Mouse (Mus musculus) cerebellum, postnatal 14 days (tissue): ENCODE measurements at regions not wholly inside any gene's neighbourhood (a gene's known extent, or its start where the extent isn't known, plus 50 kb on each side); places are given as distances from the start of the nearest gene placed in this dataset.

ENCODE experiments used
- DNase-seq, 2 experiments: peaks; one replicate each; pipeline ENCODE4 v3.0.0; 2021; ENCODE audit warnings: mixed read lengths in 2 of 2

DNA sequence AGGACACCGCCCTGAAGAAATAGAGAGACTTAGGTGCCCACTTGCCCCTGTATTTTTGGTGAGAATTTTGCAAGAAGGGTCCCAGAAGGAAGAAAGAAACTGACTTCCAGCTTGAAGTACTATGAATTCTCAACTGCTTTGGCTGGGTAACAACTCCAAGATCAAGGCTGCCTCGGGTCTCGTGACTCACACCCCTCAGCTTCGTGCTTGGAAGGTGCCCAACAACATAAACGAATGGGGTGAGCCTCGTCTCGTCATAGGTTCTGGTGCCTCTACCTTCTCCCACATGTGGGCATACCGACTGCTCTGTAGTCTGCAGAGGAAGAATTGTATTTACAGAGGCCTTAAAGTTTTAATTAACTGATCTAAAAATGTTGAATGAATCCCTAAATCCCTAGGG, 81.6 kb upstream of the Bach2 start:
- DNase-seq: no peak

DNA sequence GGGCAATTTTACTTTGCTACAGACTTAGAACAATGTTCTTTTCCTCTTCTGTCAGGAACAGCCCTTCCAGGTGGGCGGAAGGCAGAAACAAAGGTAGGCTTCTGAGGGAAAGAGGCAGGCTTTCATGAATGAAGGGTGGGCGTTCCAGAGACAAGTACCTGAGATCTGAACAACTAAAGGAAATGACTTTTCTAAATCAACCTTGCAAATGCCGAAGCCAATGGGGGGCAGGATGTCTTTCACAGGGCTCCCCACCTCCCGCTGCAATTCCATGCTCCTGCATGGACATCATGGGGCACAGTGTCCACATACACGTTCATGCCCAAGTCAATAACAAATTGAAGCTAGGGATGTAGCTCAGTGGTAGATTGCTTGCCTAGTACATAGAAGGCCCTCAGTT, 80.2 kb upstream of the Bach2 start:
- no peak for DNase-seq

DNA sequence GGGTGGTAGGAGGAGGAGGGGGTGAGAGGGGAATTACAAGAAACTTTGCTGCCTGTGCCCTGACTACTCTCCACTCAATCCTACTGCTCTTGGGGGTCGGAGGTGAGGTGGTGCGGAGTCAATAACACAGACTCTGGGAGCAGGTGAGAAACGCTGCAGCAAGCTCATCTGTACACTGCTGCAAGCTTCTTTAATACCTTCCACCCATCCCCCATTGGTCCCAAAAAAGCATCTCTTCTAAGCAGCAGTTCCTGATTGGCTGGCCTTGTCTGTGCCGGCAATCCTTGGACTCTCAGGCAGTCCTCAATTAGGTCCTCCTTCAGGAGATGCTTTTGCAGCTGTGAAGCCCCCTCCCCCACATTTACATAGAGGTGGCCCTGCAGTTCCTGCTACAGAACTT, 79.7 kb upstream of the Bach2 start:
- DNase-seq: no peak

GRCm38 (mm10) chr4:32160815-32161214, 77.8 kb upstream of the Bach2 start:
- DNase-seq: no peak

DNA sequence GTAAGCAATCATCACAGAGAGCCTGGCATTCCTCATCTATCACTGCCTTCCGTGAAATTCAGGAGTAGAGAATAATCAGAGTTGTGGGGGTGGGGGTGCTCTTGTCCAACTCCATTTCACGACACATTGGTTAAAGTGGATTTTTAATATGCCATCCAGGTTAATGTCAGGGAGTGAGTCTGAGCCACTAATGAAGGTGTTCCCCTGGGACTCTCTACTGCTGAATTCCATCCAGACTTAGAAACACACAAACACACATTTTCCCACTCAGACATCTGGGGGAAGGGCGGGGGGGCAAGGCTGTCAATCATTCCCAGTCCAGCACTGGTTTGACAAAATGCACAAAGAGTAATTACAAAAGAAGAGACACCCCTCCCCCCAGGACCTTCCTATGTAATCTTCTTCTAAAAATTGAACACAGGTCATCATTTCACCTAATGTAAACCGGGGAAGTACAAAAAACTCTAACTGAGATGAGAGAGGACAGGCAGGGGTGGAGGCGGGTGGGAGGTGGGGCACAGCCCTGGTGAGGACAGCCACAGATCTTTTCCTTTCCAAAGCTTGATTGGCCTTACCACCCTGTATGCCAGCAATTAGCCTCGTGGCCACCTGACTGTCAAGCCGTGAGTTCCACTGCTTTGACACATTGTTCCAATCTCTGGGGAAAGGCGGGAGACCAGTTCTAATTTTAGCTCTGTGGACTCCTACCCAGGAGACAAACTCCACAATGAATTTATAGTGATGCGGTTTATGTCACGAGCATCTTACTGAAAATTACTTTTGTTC, 76.5 kb upstream of the Bach2 start:
- DNase-seq: no peak

GRCm38 (mm10) chr4:32162694-32163240, 75.8 kb upstream of the Bach2 start:
- DNase-seq: no peak

GRCm38 (mm10) chr4:32164081-32164641, 74.4 kb upstream of the Bach2 start:
- DNase-seq: no peak

- no peak for DNase-seq
These were observed 73.8 kb upstream of the Bach2 start for GRCm38 (mm10) chr4:32164736-32165241.

GRCm38 (mm10) chr4:32165918-32166528, 72.6 kb upstream of the Bach2 start:
- DNase-seq: no peak

- DNase-seq: no peak
These were observed 71.5 kb upstream of the Bach2 start for GRCm38 (mm10) chr4:32167151-32167550.

DNA sequence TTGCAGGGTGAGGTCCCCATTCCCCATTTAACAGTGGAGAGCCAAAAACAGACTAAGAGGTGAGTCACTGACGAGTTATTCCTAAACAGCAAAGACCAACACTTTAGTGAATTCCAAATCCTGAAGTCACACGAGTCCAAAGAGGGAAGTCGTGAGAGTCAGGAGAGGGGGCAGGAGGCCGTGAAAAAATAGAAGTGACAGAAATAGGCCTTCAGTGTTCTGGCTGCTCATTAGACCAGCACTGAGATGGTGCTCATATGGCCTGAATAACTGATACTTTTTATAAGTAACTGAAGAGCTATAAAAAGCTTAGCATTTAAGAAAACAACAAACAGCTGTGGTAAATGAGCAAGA, 68.5 kb upstream of the Bach2 start:
- DNase-seq: no peak

DNA sequence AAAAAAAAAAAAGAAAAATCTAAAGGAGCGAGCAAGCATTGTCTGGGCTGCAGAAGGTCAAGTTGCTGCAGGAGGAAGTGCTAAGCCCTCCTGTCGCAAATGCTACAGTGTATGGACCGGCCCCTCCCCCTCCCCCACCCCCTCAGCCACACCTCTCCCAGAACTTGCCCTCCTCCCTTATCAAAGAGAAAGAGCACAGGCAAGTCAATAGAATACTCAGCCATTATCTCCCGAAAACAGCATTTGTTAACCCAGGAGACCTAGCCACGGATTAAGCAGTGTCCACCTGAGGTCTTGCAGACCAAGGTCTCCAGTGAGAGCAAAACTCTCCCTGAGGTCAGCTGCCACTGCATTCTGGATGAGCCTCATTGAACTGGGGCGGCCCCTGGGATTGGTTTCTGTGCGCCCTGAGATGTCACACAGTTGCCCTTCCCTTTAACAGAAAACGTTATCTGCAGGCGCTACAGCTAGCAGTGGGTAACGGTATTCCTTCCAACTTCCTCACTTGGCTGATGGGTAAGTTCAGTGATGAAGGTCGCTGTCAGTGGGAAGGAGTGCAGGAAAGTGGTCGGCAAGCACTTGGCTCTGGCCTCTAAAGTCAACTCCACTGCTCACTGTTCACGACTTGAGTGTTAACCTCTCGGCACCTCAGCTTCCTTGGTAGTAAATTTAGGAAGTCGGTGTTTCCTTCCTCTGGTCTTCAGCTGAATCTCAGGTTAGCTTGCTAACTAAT, 68.0 kb upstream of the Bach2 start:
- DNase-seq: no peak

DNA sequence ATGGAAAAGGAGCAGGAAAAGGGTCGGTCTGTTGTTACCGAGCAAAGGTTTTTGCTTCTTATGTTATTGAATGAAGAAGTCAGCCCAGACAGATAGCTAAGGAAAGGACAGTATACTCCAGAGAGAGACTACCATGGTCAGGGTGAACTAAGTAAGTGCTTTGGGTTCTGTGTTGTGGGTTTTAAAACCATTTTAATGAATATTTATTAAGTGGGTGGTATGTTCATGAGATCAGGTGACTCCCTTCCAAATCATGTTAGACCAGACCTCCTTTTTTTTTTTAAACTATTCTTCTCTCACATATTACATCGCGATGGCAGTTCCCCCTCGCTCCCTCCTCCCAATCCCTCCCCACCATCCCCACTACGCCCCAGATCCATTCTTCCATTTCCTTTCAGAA, 67.3 kb upstream of the Bach2 start:
- DNase-seq: no peak

DNA sequence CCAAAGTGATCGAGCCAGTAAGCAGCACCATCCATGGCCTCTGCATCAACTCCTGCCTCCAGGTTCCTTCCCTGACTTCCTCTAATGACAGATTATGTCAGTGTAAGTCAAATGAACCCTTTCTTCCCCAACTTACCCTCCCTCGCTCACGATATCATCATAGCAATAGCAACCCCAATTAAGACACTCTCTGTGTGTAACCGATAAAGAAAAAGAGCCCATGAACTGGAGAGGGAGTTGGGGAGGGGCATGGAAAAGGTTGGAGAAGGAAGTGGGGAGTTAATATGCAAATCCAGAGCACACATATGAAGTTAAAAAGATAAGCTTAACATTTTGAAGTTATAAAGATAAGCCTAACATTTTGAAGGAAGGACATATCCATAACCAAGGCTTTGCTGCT, 65.6 kb upstream of the Bach2 start:
- no peak for DNase-seq

- DNase-seq: no peak
These were observed 63.8 kb upstream of the Bach2 start for GRCm38 (mm10) chr4:32174771-32175170.

DNA sequence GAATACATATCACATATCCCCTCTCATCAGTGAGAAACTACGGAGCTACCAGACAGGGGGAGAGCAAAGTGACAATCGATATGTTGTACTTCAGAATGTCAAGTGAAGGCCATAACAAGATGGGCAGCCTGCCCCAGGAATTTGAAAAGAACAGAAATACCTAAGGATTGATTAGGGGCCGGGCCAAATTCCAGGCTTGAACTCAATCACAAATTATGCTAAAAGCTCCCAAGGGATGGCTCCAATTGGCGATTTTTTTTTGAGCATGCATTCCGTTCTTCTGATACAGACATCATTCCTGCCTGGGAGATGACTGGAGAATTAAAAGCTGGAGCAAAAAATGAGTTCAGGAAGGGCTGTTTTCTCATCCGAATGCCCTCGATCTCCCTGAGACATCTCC, 63.4 kb upstream of the Bach2 start:
- DNase-seq: no peak

- DNase-seq: no peak
These were observed 62.7 kb upstream of the Bach2 start for GRCm38 (mm10) chr4:32175853-32176448.

GRCm38 (mm10) chr4:32176449-32177135, 62.0 kb upstream of the Bach2 start:
- DNase-seq: no peak

- no peak for DNase-seq
These were observed 60.5 kb upstream of the Bach2 start for GRCm38 (mm10) chr4:32177933-32178639.

GRCm38 (mm10) chr4:32179707-32180241, 58.8 kb upstream of the Bach2 start:
- DNase-seq: no peak

- no peak for DNase-seq
These were observed 54.8 kb upstream of the Bach2 start for GRCm38 (mm10) chr4:32183791-32184190.
